ENCODE assay signal across 9 mouse cellular contexts in genomic region chr17:46618394-46618768, GRCm38 (mm10). TPM values are rescaled to one million over a fixed set of nuclear protein-coding genes. Genes with fewer than 3 reads are reported as not detected.
DNase-seq lines count a peak whose midpoint lies in the region; ATAC-seq and TF ChIP-seq lines count a peak whose summit lies in the region.
"Had no signal": no experiment of that assay in that cellular context is flagged by ENCODE, and none has a peak within 500 bp of the region (broad histone marks: within the 10 kb centered on the region; RNA-seq: fewer than 3 reads in every experiment).

No protein-coding gene starts in this region.

- ATAC-seq in liver, embryonic 12.5 days: no peak
- ATAC-seq in liver, postnatal 0 days: no peak
- no peak for ATAC-seq in forebrain, embryonic 12.5 days (ENCODE audit: low FRiP score)
- no peak for ATAC-seq in neural tube, embryonic 15.5 days (ENCODE audit: low FRiP score)

- H3K27ac ChIP-seq in liver, embryonic 12.5 days: peak overlapping the region; percentile 50
- no peak overlapping the region for H3K27ac ChIP-seq in liver, postnatal 0 days (ENCODE audit: low read depth)
- peak overlapping the region; percentile 90 for H3K27ac ChIP-seq in forebrain, embryonic 12.5 days
- peak overlapping the region; percentile 98 for H3K27ac ChIP-seq in limb, embryonic 10.5 days
- peak overlapping the region; percentile 82 for H3K27ac ChIP-seq in neural tube, embryonic 15.5 days (replicated peaks)

- TF ChIP-seq POLR2A in lung, adult 2 months (IDR thresholded peaks at IDR 0.05; ENCODE audit: borderline replicate concordance, extremely low read depth, low read depth, low read length): no peak

- no peak overlapping the region for H3K9ac ChIP-seq in liver, embryonic 12.5 days
- no peak overlapping the region; the same call in 1 of the 2 replicates for H3K9ac ChIP-seq in liver, postnatal 0 days (replicated peaks)
- peak overlapping the region; percentile 60; the same call in 1 of the 2 replicates for H3K9ac ChIP-seq in forebrain, embryonic 12.5 days
- H3K9ac ChIP-seq in neural tube, embryonic 15.5 days (replicated peaks): peak overlapping the region; percentile 15; the same call in 1 of the 2 replicates

- H3K4me3 ChIP-seq in liver, embryonic 12.5 days: no peak overlapping the region
- no peak overlapping the region for H3K4me3 ChIP-seq in liver, postnatal 0 days (ENCODE audit: low read depth, low read length)
- H3K4me3 ChIP-seq in forebrain, embryonic 12.5 days (replicated peaks): no peak overlapping the region
- H3K4me3 ChIP-seq in limb, embryonic 10.5 days: peak overlapping the region; percentile 42
- H3K4me3 ChIP-seq in neural tube, embryonic 15.5 days (replicated peaks): no peak overlapping the region
- H3K4me3 ChIP-seq in lung, adult 2 months (replicated peaks; ENCODE audit: extremely low read depth, low read depth, low read length): no peak overlapping the region

- peaks cover 5% of the 10 kb centered on the region; the same call in 1 of the 2 replicates for H3K27me3 ChIP-seq in liver, embryonic 12.5 days (replicated peaks)
- no peaks in the 10 kb centered on the region for H3K27me3 ChIP-seq in liver, postnatal 0 days (ENCODE audit: insufficient read depth, low read length)
- H3K27me3 ChIP-seq in forebrain, embryonic 12.5 days: no peaks in the 10 kb centered on the region
- no peaks in the 10 kb centered on the region for H3K27me3 ChIP-seq in limb, embryonic 10.5 days (ENCODE audit: low read depth, poor library complexity, severe bottlenecking)
- no peaks in the 10 kb centered on the region for H3K27me3 ChIP-seq in neural tube, embryonic 15.5 days (replicated peaks)

- TF ChIP-seq EP300 in liver, postnatal 0 days (IDR thresholded peaks at IDR 0.05; ENCODE audit: low read depth): no peak

- no peaks in the 10 kb centered on the region for H3K9me3 ChIP-seq in liver, embryonic 12.5 days (replicated peaks)
- H3K9me3 ChIP-seq in liver, postnatal 0 days (ENCODE audit: low read length): no peaks in the 10 kb centered on the region
- H3K9me3 ChIP-seq in forebrain, embryonic 12.5 days: no peaks in the 10 kb centered on the region
- H3K9me3 ChIP-seq in limb, embryonic 10.5 days (replicated peaks): no peaks in the 10 kb centered on the region
- no peaks in the 10 kb centered on the region for H3K9me3 ChIP-seq in neural tube, embryonic 15.5 days (replicated peaks)

- peaks cover 47% of the 10 kb centered on the region for H3K4me1 ChIP-seq in liver, embryonic 12.5 days
- peaks cover 29% of the 10 kb centered on the region for H3K4me1 ChIP-seq in liver, postnatal 0 days (ENCODE audit: insufficient read depth)
- peaks cover 62% of the 10 kb centered on the region for H3K4me1 ChIP-seq in forebrain, embryonic 12.5 days
- peaks cover 99% of the 10 kb centered on the region for H3K4me1 ChIP-seq in limb, embryonic 10.5 days
- peaks cover 77% of the 10 kb centered on the region for H3K4me1 ChIP-seq in neural tube, embryonic 15.5 days
- peaks cover 17% of the 10 kb centered on the region for H3K4me1 ChIP-seq in lung, adult 2 months (ENCODE audit: control insufficient read depth, insufficient read depth, low read length)

- H3K4me2 ChIP-seq in liver, embryonic 12.5 days: peak overlapping the region; percentile 7; the same call in 1 of the 2 replicates
- H3K4me2 ChIP-seq in liver, postnatal 0 days (ENCODE audit: low read depth, low read length): no peak overlapping the region
- H3K4me2 ChIP-seq in forebrain, embryonic 12.5 days: peak overlapping the region; percentile 35
- H3K4me2 ChIP-seq in neural tube, embryonic 15.5 days: peak overlapping the region; percentile 44

- H3K36me3 ChIP-seq in liver, embryonic 12.5 days: no peaks in the 10 kb centered on the region
- H3K36me3 ChIP-seq in liver, postnatal 0 days (replicated peaks; ENCODE audit: insufficient read depth, low read length): no peaks in the 10 kb centered on the region
- H3K36me3 ChIP-seq in forebrain, embryonic 12.5 days (replicated peaks): no peaks in the 10 kb centered on the region
- 0 out of 2 replicates have a peak, but pooled peaks cover 9% of the 10 kb centered on the region for H3K36me3 ChIP-seq in limb, embryonic 10.5 days
- no peaks in the 10 kb centered on the region for H3K36me3 ChIP-seq in neural tube, embryonic 15.5 days

- TF ChIP-seq CTCF in liver, postnatal 0 days (IDR thresholded peaks at IDR 0.05; ENCODE audit: low read depth): no peak
- no peak for TF ChIP-seq CTCF in lung, adult 2 months (IDR thresholded peaks at IDR 0.05; ENCODE audit: insufficient read depth, low read length)

- 42% methylated on average over 6 of the region's 6 CpGs for WGBS in liver, embryonic 12.5 days (ENCODE audit: insufficient replicate concordance)
- WGBS in liver, postnatal 0 days (ENCODE audit: insufficient replicate concordance): 37% methylated on average over 6 of the region's 6 CpGs
- 6% methylated on average over 6 of the region's 6 CpGs for WGBS in forebrain, embryonic 12.5 days
- under 1% methylated on average over 6 of the region's 6 CpGs for WGBS in limb, embryonic 10.5 days
- WGBS in neural tube, embryonic 15.5 days: 19% methylated on average over 6 of the region's 6 CpGs
- WGBS in lung, adult 2 months: 38% methylated on average over 6 of the region's 6 CpGs

- DNase-seq in liver, postnatal 0 days: no peak
- no peak for DNase-seq in limb, embryonic 10.5 days (ENCODE audit: low spot score)
- no peak for DNase-seq in cerebellum, adult 9-11 months
- no peak for DNase-seq in ovary, adult 18-20 months (ENCODE audit: low spot score)
- no peak for DNase-seq in lung, adult 2 months
- DNase-seq: gastrocnemius, postnatal 10 days had no signal

RNA-seq across cellular contexts. Expression of gene Ptk7, which starts 10.9 kb away (rescaled TPM):
- polyA plus RNA-seq in liver, embryonic 12.5 days (2016; fragmentation: Nextera tagmentation; extraction: Ambion mirVana): 16.8 and 17.7 TPM in 2 replicates
- polyA plus RNA-seq in liver, postnatal 0 days (2015; fragmentation: Nextera tagmentation; extraction: Ambion mirVana): 3.0 and 3.5 TPM in 2 replicates
- polyA plus RNA-seq in forebrain, embryonic 12.5 days (2016; fragmentation: Nextera tagmentation; extraction: Ambion mirVana): 55.3 and 56.4 TPM in 2 replicates
- 102 and 142 TPM in 2 replicates for polyA plus RNA-seq in limb, embryonic 10.5 days (2016; fragmentation: Nextera tagmentation; extraction: Ambion mirVana)
- 29.3 and 41.7 TPM in 2 replicates for polyA plus RNA-seq in neural tube, embryonic 15.5 days (2015; fragmentation: Nextera tagmentation; extraction: Ambion mirVana)
- 52.6 and 57.3 TPM in 2 replicates for polyA plus RNA-seq in lung, adult 2 months (2012; rRNA removed)

RNA-seq across cellular contexts. Expression of gene Klc4, which starts 27.4 kb away (rescaled TPM):
- polyA plus RNA-seq in liver, embryonic 12.5 days (2016; fragmentation: Nextera tagmentation; extraction: Ambion mirVana): 6.3 and 6.6 TPM in 2 replicates
- 10.7 and 12.6 TPM in 2 replicates for polyA plus RNA-seq in liver, postnatal 0 days (2015; fragmentation: Nextera tagmentation; extraction: Ambion mirVana)
- polyA plus RNA-seq in forebrain, embryonic 12.5 days (2016; fragmentation: Nextera tagmentation; extraction: Ambion mirVana): 39.0 and 42.5 TPM in 2 replicates
- 23.6 and 28.8 TPM in 2 replicates for polyA plus RNA-seq in limb, embryonic 10.5 days (2016; fragmentation: Nextera tagmentation; extraction: Ambion mirVana)
- 31.8 and 32.3 TPM in 2 replicates for polyA plus RNA-seq in neural tube, embryonic 15.5 days (2015; fragmentation: Nextera tagmentation; extraction: Ambion mirVana)
- 22.6 and 24.1 TPM in 2 replicates for polyA plus RNA-seq in lung, adult 2 months (2012; rRNA removed)

RNA-seq across cellular contexts. Expression of gene Mrpl2, which starts 27.6 kb away (rescaled TPM):
- 95.0 and 106 TPM in 2 replicates for polyA plus RNA-seq in liver, embryonic 12.5 days (2016; fragmentation: Nextera tagmentation; extraction: Ambion mirVana)
- polyA plus RNA-seq in liver, postnatal 0 days (2015; fragmentation: Nextera tagmentation; extraction: Ambion mirVana): 75.2 and 79.3 TPM in 2 replicates
- 76.6 and 102 TPM in 2 replicates for polyA plus RNA-seq in forebrain, embryonic 12.5 days (2016; fragmentation: Nextera tagmentation; extraction: Ambion mirVana)
- 140 and 144 TPM in 2 replicates for polyA plus RNA-seq in limb, embryonic 10.5 days (2016; fragmentation: Nextera tagmentation; extraction: Ambion mirVana)
- 64.9 and 80.5 TPM in 2 replicates for polyA plus RNA-seq in neural tube, embryonic 15.5 days (2015; fragmentation: Nextera tagmentation; extraction: Ambion mirVana)
- polyA plus RNA-seq in lung, adult 2 months (2012; rRNA removed): 52.1 and 61.5 TPM in 2 replicates

RNA-seq across cellular contexts. Expression of gene Cul7, which starts 31.8 kb away (rescaled TPM):
- polyA plus RNA-seq in liver, embryonic 12.5 days (2016; fragmentation: Nextera tagmentation; extraction: Ambion mirVana): 16.9 and 18.3 TPM in 2 replicates
- 5.2 and 6.2 TPM in 2 replicates for polyA plus RNA-seq in liver, postnatal 0 days (2015; fragmentation: Nextera tagmentation; extraction: Ambion mirVana)
- 46.5 and 47.8 TPM in 2 replicates for polyA plus RNA-seq in forebrain, embryonic 12.5 days (2016; fragmentation: Nextera tagmentation; extraction: Ambion mirVana)
- polyA plus RNA-seq in limb, embryonic 10.5 days (2016; fragmentation: Nextera tagmentation; extraction: Ambion mirVana): 40.3 and 48.0 TPM in 2 replicates
- 37.1 and 40.1 TPM in 2 replicates for polyA plus RNA-seq in neural tube, embryonic 15.5 days (2015; fragmentation: Nextera tagmentation; extraction: Ambion mirVana)
- 40.1 and 45.7 TPM in 2 replicates for polyA plus RNA-seq in lung, adult 2 months (2012; rRNA removed)

RNA-seq across cellular contexts. Expression of gene Rrp36, which starts 55.8 kb away (rescaled TPM):
- 37.0 and 37.3 TPM in 2 replicates for polyA plus RNA-seq in liver, embryonic 12.5 days (2016; fragmentation: Nextera tagmentation; extraction: Ambion mirVana)
- 28.1 and 28.2 TPM in 2 replicates for polyA plus RNA-seq in liver, postnatal 0 days (2015; fragmentation: Nextera tagmentation; extraction: Ambion mirVana)
- 54.4 and 57.6 TPM in 2 replicates for polyA plus RNA-seq in forebrain, embryonic 12.5 days (2016; fragmentation: Nextera tagmentation; extraction: Ambion mirVana)
- polyA plus RNA-seq in limb, embryonic 10.5 days (2016; fragmentation: Nextera tagmentation; extraction: Ambion mirVana): 70.8 and 72.5 TPM in 2 replicates
- polyA plus RNA-seq in neural tube, embryonic 15.5 days (2015; fragmentation: Nextera tagmentation; extraction: Ambion mirVana): 53.5 and 59.1 TPM in 2 replicates
- 27.3 and 30.8 TPM in 2 replicates for polyA plus RNA-seq in lung, adult 2 months (2012; rRNA removed)

Comparison
In these comparisons a context has a peak if more than half of its experiments do, and no peak if none do; other contexts are left out.
1. H3K9ac ChIP-seq: peak in forebrain, embryonic 12.5 days (single experiment) and neural tube, embryonic 15.5 days (single experiment); none in liver, embryonic 12.5 days (single experiment) and liver, postnatal 0 days (single experiment).